Mouse (Mus musculus): Measurements from ENCODE around the gene Traf1. TPM values are rescaled to one million over a fixed set of nuclear protein-coding genes. Genes with fewer than 3 reads are reported as not detected.

Traf1 gene
- polyA plus RNA-seq, 1 experiment from 2014 or later, result not detected

GRCm38 (mm10) chr2:34971080-34971888 is 9.7 kb upstream of the Traf1 start:
- Histone ChIP-seq H3K27me3 (ENCODE audit: control insufficient read depth, insufficient read depth, low read length) (no peaks in the 10 kb centered on the region), H3K9me3 (ENCODE audit: control insufficient read depth, low read length) (no peaks in the 10 kb centered on the region), H3K27ac (ENCODE audit: low read depth, low read length) (no peak overlapping the region), H3K4me3 (ENCODE audit: low read depth, low read length) (no peak overlapping the region), H3K4me1 (ENCODE audit: control insufficient read depth, insufficient read depth, low read length) (no peaks in the 10 kb centered on the region), H3K4me2 (ENCODE audit: low read depth) (no peak overlapping the region), H3K36me3 (ENCODE audit: control insufficient read depth, insufficient read depth, low read length) (no peaks in the 10 kb centered on the region), H3K9ac (ENCODE audit: low read length) (no peak overlapping the region)
- ATAC-seq (ENCODE audit: insufficient read depth, low FRiP score, low TSS enrichment) (no peak), DNase-seq (ENCODE audit: low spot score) (no peak)
- WGBS, result 70% methylated on average over 11 of the region's 11 CpGs

GRCm38 (mm10) chr2:34970092-34970750 is 8.6 kb upstream of the Traf1 start:
- Histone ChIP-seq H3K36me3 (ENCODE audit: control insufficient read depth, insufficient read depth, low read length) (no peaks in the 10 kb centered on the region), H3K27me3 (ENCODE audit: control insufficient read depth, insufficient read depth, low read length) (no peaks in the 10 kb centered on the region), H3K4me1 (ENCODE audit: control insufficient read depth, insufficient read depth, low read length) (no peaks in the 10 kb centered on the region; the same call in 1 of the 2 replicates), H3K9ac (ENCODE audit: low read length) (no peak overlapping the region), H3K4me3 (ENCODE audit: low read depth, low read length) (no peak overlapping the region), H3K4me2 (ENCODE audit: low read depth) (no peak overlapping the region), H3K27ac (ENCODE audit: low read depth, low read length) (no peak overlapping the region), H3K9me3 (ENCODE audit: control insufficient read depth, low read length) (no peaks in the 10 kb centered on the region)
- ATAC-seq (ENCODE audit: insufficient read depth, low FRiP score, low TSS enrichment) (no peak), DNase-seq (ENCODE audit: low spot score) (peak; percentile 77)
- WGBS, result 39% methylated on average over 9 of the region's 9 CpGs

- 85% methylated on average over 7 of the region's 7 CpGs for WGBS
- no peaks in the 10 kb centered on the region for H3K27me3 ChIP-seq (ENCODE audit: control insufficient read depth, insufficient read depth, low read length)
- no peak for ATAC-seq (ENCODE audit: insufficient read depth, low FRiP score, low TSS enrichment)
These were observed 7.6 kb upstream of the Traf1 start for GRCm38 (mm10) chr2:34969166-34969565.

GRCm38 (mm10) chr2:34966243-34966934 is 4.8 kb upstream of the Traf1 start:
- H3K9ac ChIP-seq (ENCODE audit: low read length), result no peak overlapping the region
- DNase-seq (ENCODE audit: low spot score) (no peak), ATAC-seq (ENCODE audit: insufficient read depth, low FRiP score, low TSS enrichment) (no peak)
- no peak overlapping the region for H3K27ac ChIP-seq (ENCODE audit: low read depth, low read length)
- no peaks in the 10 kb centered on the region for H3K9me3 ChIP-seq (ENCODE audit: control insufficient read depth, low read length)
- no peaks in the 10 kb centered on the region for H3K27me3 ChIP-seq (ENCODE audit: control insufficient read depth, insufficient read depth, low read length)
- no peaks in the 10 kb centered on the region for H3K36me3 ChIP-seq (ENCODE audit: control insufficient read depth, insufficient read depth, low read length)
- no peak overlapping the region for H3K4me3 ChIP-seq (ENCODE audit: low read depth, low read length)
- H3K4me2 ChIP-seq (ENCODE audit: low read depth), result no peak overlapping the region
- H3K4me1 ChIP-seq (ENCODE audit: control insufficient read depth, insufficient read depth, low read length), result peaks cover 1% of the 10 kb centered on the region; the same call in 1 of the 2 replicates
- 85% methylated on average over 8 of the region's 8 CpGs for WGBS

More at GRCm38 (mm10) chr2:34969166-34969565, 7.6 kb upstream of the Traf1 start:
- Histone ChIP-seq H3K27ac (ENCODE audit: low read depth, low read length) (no peak overlapping the region), H3K4me1 (ENCODE audit: control insufficient read depth, insufficient read depth, low read length) (no peaks in the 10 kb centered on the region; the same call in 1 of the 2 replicates), H3K36me3 (ENCODE audit: control insufficient read depth, insufficient read depth, low read length) (no peaks in the 10 kb centered on the region), H3K9ac (ENCODE audit: low read length) (no peak overlapping the region), H3K9me3 (ENCODE audit: control insufficient read depth, low read length) (no peaks in the 10 kb centered on the region), H3K4me2 (ENCODE audit: low read depth) (no peak overlapping the region), H3K4me3 (ENCODE audit: low read depth, low read length) (no peak overlapping the region)
- no peak for DNase-seq (ENCODE audit: low spot score)

- H3K4me2 ChIP-seq (ENCODE audit: low read depth), result no peak overlapping the region
- H3K36me3 ChIP-seq (ENCODE audit: control insufficient read depth, insufficient read depth, low read length), result no peaks in the 10 kb centered on the region
- H3K9ac ChIP-seq (ENCODE audit: low read length), result no peak overlapping the region
- no peaks in the 10 kb centered on the region for H3K9me3 ChIP-seq (ENCODE audit: control insufficient read depth, low read length)
- H3K27ac ChIP-seq (ENCODE audit: low read depth, low read length), result no peak overlapping the region
- ATAC-seq (ENCODE audit: insufficient read depth, low FRiP score, low TSS enrichment), result no peak
- peaks cover 4% of the 10 kb centered on the region; the same call in 1 of the 2 replicates for H3K4me1 ChIP-seq (ENCODE audit: control insufficient read depth, insufficient read depth, low read length)
- DNase-seq (ENCODE audit: low spot score), result no peak
- WGBS, result 83% methylated on average over 8 of the region's 8 CpGs
- no peak overlapping the region for H3K4me3 ChIP-seq (ENCODE audit: low read depth, low read length)
- no peaks in the 10 kb centered on the region for H3K27me3 ChIP-seq (ENCODE audit: control insufficient read depth, insufficient read depth, low read length)
These were observed 4.2 kb upstream of the Traf1 start for GRCm38 (mm10) chr2:34965806-34966205.

GRCm38 (mm10) chr2:34965293-34965692 is 3.7 kb upstream of the Traf1 start:
- ATAC-seq (ENCODE audit: insufficient read depth, low FRiP score, low TSS enrichment), result no peak
- Histone ChIP-seq H3K4me1 (ENCODE audit: control insufficient read depth, insufficient read depth, low read length) (peaks cover 4% of the 10 kb centered on the region; the same call in 1 of the 2 replicates), H3K9me3 (ENCODE audit: control insufficient read depth, low read length) (no peaks in the 10 kb centered on the region), H3K36me3 (ENCODE audit: control insufficient read depth, insufficient read depth, low read length) (no peaks in the 10 kb centered on the region), H3K4me2 (ENCODE audit: low read depth) (no peak overlapping the region), H3K27ac (ENCODE audit: low read depth, low read length) (no peak overlapping the region), H3K4me3 (ENCODE audit: low read depth, low read length) (no peak overlapping the region), H3K27me3 (ENCODE audit: control insufficient read depth, insufficient read depth, low read length) (no peaks in the 10 kb centered on the region), H3K9ac (ENCODE audit: low read length) (no peak overlapping the region)
- DNase-seq (ENCODE audit: low spot score), result no peak
- 32% methylated on average over 8 of the region's 9 CpGs for WGBS

- DNase-seq (ENCODE audit: low spot score) (no peak), ATAC-seq (ENCODE audit: insufficient read depth, low FRiP score, low TSS enrichment) (no peak)
- no peak overlapping the region for H3K9ac ChIP-seq (ENCODE audit: low read length)
- H3K27me3 ChIP-seq (ENCODE audit: control insufficient read depth, insufficient read depth, low read length), result no peaks in the 10 kb centered on the region
- H3K4me1 ChIP-seq (ENCODE audit: control insufficient read depth, insufficient read depth, low read length), result peaks cover 4% of the 10 kb centered on the region; the same call in 1 of the 2 replicates
- no peak overlapping the region for H3K4me2 ChIP-seq (ENCODE audit: low read depth)
- no peaks in the 10 kb centered on the region for H3K9me3 ChIP-seq (ENCODE audit: control insufficient read depth, low read length)
- no peak overlapping the region for H3K27ac ChIP-seq (ENCODE audit: low read depth, low read length)
- WGBS, result 73% methylated on average over 9 of the region's 9 CpGs
- H3K36me3 ChIP-seq (ENCODE audit: control insufficient read depth, insufficient read depth, low read length), result no peaks in the 10 kb centered on the region
- H3K4me3 ChIP-seq (ENCODE audit: low read depth, low read length), result no peak overlapping the region
These were observed 3.1 kb upstream of the Traf1 start for GRCm38 (mm10) chr2:34964651-34965050.

- DNase-seq (ENCODE audit: low spot score), result no peak
- Histone ChIP-seq H3K9ac (ENCODE audit: low read length) (no peak overlapping the region), H3K36me3 (ENCODE audit: control insufficient read depth, insufficient read depth, low read length) (no peaks in the 10 kb centered on the region), H3K27ac (ENCODE audit: low read depth, low read length) (no peak overlapping the region), H3K27me3 (ENCODE audit: control insufficient read depth, insufficient read depth, low read length) (no peaks in the 10 kb centered on the region), H3K9me3 (ENCODE audit: control insufficient read depth, low read length) (no peaks in the 10 kb centered on the region), H3K4me1 (ENCODE audit: control insufficient read depth, insufficient read depth, low read length) (peaks cover 4% of the 10 kb centered on the region; the same call in 1 of the 2 replicates), H3K4me2 (ENCODE audit: low read depth) (no peak overlapping the region), H3K4me3 (ENCODE audit: low read depth, low read length) (no peak overlapping the region)
- ATAC-seq (ENCODE audit: insufficient read depth, low FRiP score, low TSS enrichment), result no peak
- 88% methylated on average over 6 of the region's 6 CpGs for WGBS
These were observed 2.7 kb upstream of the Traf1 start for GRCm38 (mm10) chr2:34964230-34964629.
